In the genomic region with DNA sequence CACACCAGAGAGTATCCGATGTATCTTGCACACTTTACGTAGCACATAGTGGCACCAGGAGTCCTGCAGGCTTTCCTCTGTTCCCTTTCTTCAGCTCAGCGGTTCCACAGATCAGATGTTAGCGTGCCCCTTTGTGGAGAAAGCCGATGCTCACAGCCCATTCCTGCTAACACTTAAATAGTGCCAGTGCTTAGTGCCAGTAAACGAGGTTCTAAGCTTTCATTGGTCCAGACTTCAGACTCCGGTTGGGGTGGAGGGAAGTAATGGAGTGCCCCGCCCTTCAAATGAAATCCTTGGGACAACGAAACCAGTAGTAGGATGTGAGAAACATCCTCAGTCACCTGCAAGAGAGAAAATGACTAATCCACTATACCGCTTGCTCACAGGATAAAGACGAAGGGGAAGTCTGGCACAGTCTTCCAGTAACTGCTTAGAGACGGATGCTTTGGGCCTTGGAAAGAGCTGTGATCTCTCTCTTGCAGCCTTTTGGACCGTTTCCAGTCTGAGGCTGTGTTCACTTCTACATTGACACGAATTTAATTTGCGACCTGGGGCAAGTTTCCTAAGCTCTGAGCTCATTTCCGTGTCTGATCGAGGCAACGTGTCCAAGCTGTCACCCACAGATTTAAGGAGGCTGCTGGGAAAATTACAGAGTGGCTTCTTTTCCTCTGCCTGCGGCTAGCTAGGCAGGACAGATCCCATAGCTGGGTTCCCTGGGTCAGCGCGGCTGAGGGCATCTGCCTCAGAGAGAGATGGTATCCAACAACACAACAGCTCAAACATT, we compare ENCODE assay signal across 8 mouse cellular contexts. TPM values are rescaled to one million over a fixed set of nuclear protein-coding genes. Genes with fewer than 3 reads are reported as not detected.
A peak's percentile ranks its signal among the peaks of the same experiment; 100 is the strongest.
DNase-seq lines count a peak whose midpoint lies in the region; ATAC-seq lines count a peak whose summit lies in the region.

No protein-coding gene starts in this region.

- intact Hi-C loops in left cerebral cortex, postnatal 25 days (cut with DNase I): no loop called here

- H3K9me3 ChIP-seq in hindbrain, embryonic 10.5 days: no peaks in the 10 kb centered on the region
- no peaks in the 10 kb centered on the region for H3K9me3 ChIP-seq in hindbrain, embryonic 11.5 days (ENCODE audit: control insufficient read depth, low read length)

- H3K27ac ChIP-seq in hindbrain, embryonic 10.5 days: peak overlapping the region; percentile 56; the same call in 1 of the 2 replicates
- no peak overlapping the region for H3K27ac ChIP-seq in hindbrain, embryonic 11.5 days (ENCODE audit: low read depth, low read length)

- WGBS in hindbrain, embryonic 10.5 days: 84% methylated on average over 21 of the region's 21 CpGs
- WGBS in hindbrain, embryonic 11.5 days: 79% methylated on average over 21 of the region's 21 CpGs

- no peak overlapping the region for H3K4me3 ChIP-seq in hindbrain, embryonic 10.5 days
- H3K4me3 ChIP-seq in hindbrain, embryonic 11.5 days (ENCODE audit: low read depth, low read length): no peak overlapping the region

- no peaks in the 10 kb centered on the region for H3K36me3 ChIP-seq in hindbrain, embryonic 10.5 days
- no peaks in the 10 kb centered on the region for H3K36me3 ChIP-seq in hindbrain, embryonic 11.5 days (ENCODE audit: control insufficient read depth, insufficient read depth, low read length)

- DNase-seq in hindbrain, embryonic 10.5 days (ENCODE audit: low spot score): no peak
- no peak for DNase-seq in hindbrain, embryonic 11.5 days (ENCODE audit: low spot score)
- DNase-seq in adrenal gland, postnatal 14 days: peak; percentile 60
- DNase-seq in frontal cortex, postnatal 36 days (ENCODE audit: low spot score in 2 of 2): peak; percentile 19 to 24
- DNase-seq in left cerebral cortex, postnatal 25 days (ENCODE audit: low spot score in 2 of 2): peak; percentile 13 to 43
- DNase-seq in ovary, postnatal 14 days (ENCODE audit: low spot score): peak; percentile 27

- no peak for ATAC-seq in hindbrain, embryonic 11.5 days (ENCODE audit: low FRiP score)
- peak; percentile 42 to 53 for ATAC-seq in hematopoietic stem cell, adult 5-6 weeks (replicated peaks in 1 of 2; ENCODE audit: insufficient read depth in 1 of 2, low FRiP score in 2 of 2, low TSS enrichment in 1 of 2, low read depth in 1 of 2, poor library complexity in 2 of 2, severe bottlenecking in 2 of 2)
- no peak for ATAC-seq in activated CD4-positive, CD25-positive, alpha-beta regulatory T cell, adult 4 months

- no peaks in the 10 kb centered on the region; the same call in 1 of the 2 replicates for H3K4me1 ChIP-seq in hindbrain, embryonic 10.5 days (replicated peaks)
- H3K4me1 ChIP-seq in hindbrain, embryonic 11.5 days (replicated peaks; ENCODE audit: control insufficient read depth, insufficient read depth, low read length): no peaks in the 10 kb centered on the region

- no peak overlapping the region for H3K4me2 ChIP-seq in hindbrain, embryonic 11.5 days (replicated peaks; ENCODE audit: low read depth, low read length)

- H3K9ac ChIP-seq in hindbrain, embryonic 11.5 days (ENCODE audit: low read depth, low read length): no peak overlapping the region

- H3K27me3 ChIP-seq in hindbrain, embryonic 10.5 days (ENCODE audit: insufficient read depth, poor library complexity, severe bottlenecking): no peaks in the 10 kb centered on the region
- no peaks in the 10 kb centered on the region for H3K27me3 ChIP-seq in hindbrain, embryonic 11.5 days (ENCODE audit: control insufficient read depth, insufficient read depth, low read length)

RNA-seq across cellular contexts. Expression of a gene that starts 6.9 kb away (rescaled TPM):
- 12.6 and 16.3 TPM in 2 replicates for polyA plus RNA-seq in hindbrain, embryonic 10.5 days (2016; fragmentation: Nextera tagmentation; extraction: Ambion mirVana)
- 14.3 and 15.2 TPM in 2 replicates for polyA plus RNA-seq in hindbrain, embryonic 11.5 days (2014; fragmentation: Nextera tagmentation; extraction: Ambion mirVana)
- total RNA-seq in adrenal gland, postnatal 14 days (2021): 48.1 and 52.2 TPM in 2 replicates
- 1.4 TPM in 1 of 2 replicates, not detected in the other for total RNA-seq in hematopoietic stem cell, adult 5-6 weeks (2017)
- 10 to 100 TPM; 10.5 to 16.9 TPM for total RNA-seq in left cerebral cortex, postnatal 25 days (2021)
- polyA plus RNA-seq in activated CD4-positive, CD25-positive, alpha-beta regulatory T cell, adult 4 months (2017; shearing (Covaris generic)): under 1 TPM in 1 of 2 experiments, not detected in 1; 0.58 TPM

Comparison
In these comparisons a context has a peak if more than half of its experiments do, and no peak if none do; other contexts are left out.
1. DNase-seq: peak in adrenal gland, postnatal 14 days (single experiment), frontal cortex, postnatal 36 days (2 of 2), left cerebral cortex, postnatal 25 days (2 of 2) and ovary, postnatal 14 days (single experiment); none in hindbrain, embryonic 10.5 days (single experiment) and hindbrain, embryonic 11.5 days (single experiment).
2. ATAC-seq: peak in hematopoietic stem cell, adult 5-6 weeks (2 of 2); none in hindbrain, embryonic 11.5 days (single experiment) and activated CD4-positive, CD25-positive, alpha-beta regulatory T cell, adult 4 months (single experiment).